Mouse (Mus musculus) MEL (cell line): ENCODE results near the gene Gpbp1l1. TPM values are rescaled to one million over a fixed set of nuclear protein-coding genes. Genes with fewer than 3 reads are reported as not detected.

Source experiments
- DNase-seq: peaks from one replicate; pipeline ENCODE4 v3.0.0; 2011; ENCODE audit warnings: low read depth, low spot score
- H3K27ac ChIP-seq: 2 replicates; pipeline ENCODE4 v1.5.1; 2012; ENCODE audit warnings: low read depth, mild to moderate bottlenecking, control low read depth, low read length, moderate library complexity; ENCODE audit not compliant: control insufficient read depth
- H3K27me3 ChIP-seq, 2 experiments: fragments of 150-350 bp in 1 of 2; sonication (generic) in 1 of 2; 2 replicates each; pipeline ENCODE4 v1.6.1; 2012; ENCODE audit warnings: low read length in 2 of 2, mild to moderate bottlenecking in 2 of 2, improper control_type of control experiment in 1 of 2, moderate library complexity in 1 of 2; ENCODE audit not compliant: insufficient read depth in 2 of 2, control insufficient read depth in 1 of 2
- H3K36me3 ChIP-seq, 2 experiments: 2 replicates each; pipeline ENCODE4 v1.6.1; 2012 to 2014; ENCODE audit warnings: low read length in 2 of 2, improper control_type of control experiment in 1 of 2, inconsistent platforms in 1 of 2, mild to moderate bottlenecking in 1 of 2; ENCODE audit not compliant: insufficient read depth in 2 of 2, control insufficient read depth in 1 of 2
- H3K4me1 ChIP-seq, 2 experiments: fragments of 150-350 bp in 1 of 2; sonication (generic) in 1 of 2; 2 replicates each; pipeline ENCODE4 v1.6.1; 2012; ENCODE audit warnings: low read length in 2 of 2, improper control_type of control experiment in 1 of 2, mild to moderate bottlenecking in 1 of 2; ENCODE audit not compliant: insufficient read depth in 2 of 2, control insufficient read depth in 1 of 2
- H3K4me3 ChIP-seq, 2 experiments: fragments of 150-350 bp in 1 of 2; sonication (generic) in 1 of 2; 2 replicates each; pipeline ENCODE4 v1.5.1; 2012; ENCODE audit warnings: low read depth in 2 of 2, low read length in 2 of 2, mild to moderate bottlenecking in 2 of 2, moderate library complexity in 2 of 2, control low read depth in 1 of 2, improper control_type of control experiment in 1 of 2; ENCODE audit not compliant: control insufficient read depth in 1 of 2, insufficient read depth in 1 of 2
- H3K79me2 ChIP-seq: 2 replicates; pipeline ENCODE4 v1.6.1; 2012; ENCODE audit warnings: mild to moderate bottlenecking, low read length, moderate library complexity; ENCODE audit not compliant: control insufficient read depth, poor library complexity, insufficient read depth
- H3K9ac ChIP-seq: 2 replicates; pipeline ENCODE4 v1.6.1; 2012; ENCODE audit warnings: low read depth, mild to moderate bottlenecking, control low read depth, low read length, moderate library complexity; ENCODE audit not compliant: control insufficient read depth, poor library complexity, severe bottlenecking
- H3K9me3 ChIP-seq: fragments of 150-350 bp; sonication (generic); replicated peaks from 2 replicates; pipeline ENCODE4 v1.6.1; 2012; ENCODE audit warnings: mild to moderate bottlenecking, low read length, improper control_type of control experiment, moderate library complexity; ENCODE audit not compliant: insufficient read depth
- CHD1 ChIP-seq: IDR thresholded peaks from 2 replicates; pipeline ENCODE4 v1.6.1; 2012; ENCODE audit warnings: low read depth, mild to moderate bottlenecking, inconsistent platforms, low read length, improper control_type of control experiment
- CHD2 ChIP-seq: IDR thresholded peaks from 2 replicates; pipeline ENCODE4 v1.6.1; 2011; ENCODE audit warnings: low read length, improper control_type of control experiment
- CTCF ChIP-seq, 3 experiments: IDR thresholded peaks in 2 of 3; conservative IDR thresholded peaks in 1 of 3; 2 replicates each; pipeline ENCODE4 v1.5.1; 2011 to 2012; ENCODE audit warnings: low read length in 3 of 3, low read depth in 2 of 3, mild to moderate bottlenecking in 2 of 3, improper control_type of control experiment in 1 of 3, inconsistent platforms in 1 of 3, mixed read lengths in 1 of 3, moderate library complexity in 1 of 3; ENCODE audit not compliant: control insufficient read depth in 1 of 3, insufficient read depth in 1 of 3, poor library complexity in 1 of 3, severe bottlenecking in 1 of 3
- E2F4 ChIP-seq: IDR thresholded peaks from 2 replicates; pipeline ENCODE4 v1.6.1; 2011; ENCODE audit warnings: low read depth, low read length, improper control_type of control experiment, borderline replicate concordance
- ELF1 ChIP-seq: IDR thresholded peaks from 2 replicates; pipeline ENCODE4 v1.6.1; 2014; ENCODE audit warnings: low read depth, mild to moderate bottlenecking, inconsistent platforms, low read length, improper control_type of control experiment, moderate library complexity
- EP300 ChIP-seq, 2 experiments: IDR thresholded peaks; 2 replicates each; pipeline ENCODE4 v1.6.1; 2011; ENCODE audit warnings: improper control_type of control experiment in 2 of 2, low read length in 2 of 2, low read depth in 1 of 2, mild to moderate bottlenecking in 1 of 2
- ETS1 ChIP-seq: IDR thresholded peaks from 2 replicates; pipeline ENCODE4 v1.6.1; 2012; ENCODE audit warnings: low read depth, mild to moderate bottlenecking, inconsistent platforms, low read length, improper control_type of control experiment, moderate library complexity
- GABPA ChIP-seq: IDR thresholded peaks from 2 replicates; pipeline ENCODE4 v1.6.1; 2012; ENCODE audit warnings: low read depth, mild to moderate bottlenecking, inconsistent platforms, low read length, improper control_type of control experiment, moderate library complexity
- HCFC1 ChIP-seq: IDR thresholded peaks from 2 replicates; pipeline ENCODE4 v1.6.1; 2012; ENCODE audit warnings: low read depth, mild to moderate bottlenecking, inconsistent platforms, low read length, improper control_type of control experiment, moderate library complexity
- KAT2A ChIP-seq: conservative IDR thresholded peaks from 2 replicates; pipeline ENCODE4 v1.6.1; 2012; ENCODE audit warnings: low read depth, low read length, improper control_type of control experiment, inconsistent platforms
- MAFK ChIP-seq: IDR thresholded peaks from 2 replicates; pipeline ENCODE4 v1.6.1; 2011; ENCODE audit warnings: low read depth, mild to moderate bottlenecking, low read length, improper control_type of control experiment, borderline replicate concordance
- MAZ ChIP-seq: IDR thresholded peaks from 2 replicates; pipeline ENCODE4 v1.6.1; 2012; ENCODE audit warnings: low read depth, mild to moderate bottlenecking, inconsistent platforms, low read length, improper control_type of control experiment
- MXI1 ChIP-seq: IDR thresholded peaks from 2 replicates; pipeline ENCODE4 v1.6.1; 2011; ENCODE audit warnings: mild to moderate bottlenecking, low read depth, low read length, improper control_type of control experiment
- MYB ChIP-seq: IDR thresholded peaks from 2 replicates; pipeline ENCODE4 v1.6.1; 2011; ENCODE audit warnings: mild to moderate bottlenecking, low read depth, low read length, improper control_type of control experiment
- NELFE ChIP-seq: IDR thresholded peaks from 2 replicates; pipeline ENCODE4 v1.6.1; 2011; ENCODE audit warnings: low read depth, low read length, improper control_type of control experiment
- NRF1 ChIP-seq: IDR thresholded peaks from 2 replicates; pipeline ENCODE4 v1.6.1; 2014; ENCODE audit warnings: low read depth, mild to moderate bottlenecking, inconsistent platforms, low read length, improper control_type of control experiment, moderate library complexity; ENCODE audit not compliant: poor library complexity, insufficient read depth, severe bottlenecking
- POLR2A ChIP-seq, 2 experiments: IDR thresholded peaks; 2 replicates each; pipeline ENCODE4 v1.6.1; 2011 to 2012; ENCODE audit warnings: low read length in 2 of 2, mild to moderate bottlenecking in 2 of 2, control low read depth in 1 of 2, improper control_type of control experiment in 1 of 2, low read depth in 1 of 2, moderate library complexity in 1 of 2; ENCODE audit not compliant: control insufficient read depth in 1 of 2, insufficient read depth in 1 of 2, poor library complexity in 1 of 2
- POLR2AphosphoS2 ChIP-seq: IDR thresholded peaks from 2 replicates; pipeline ENCODE4 v1.6.1; 2011; ENCODE audit warnings: low read length, improper control_type of control experiment
- POLR2AphosphoS5 ChIP-seq: IDR thresholded peaks from 2 replicates; pipeline ENCODE4 v1.6.1; 2012; ENCODE audit warnings: low read depth, borderline replicate concordance, mild to moderate bottlenecking, inconsistent platforms, low read length, moderate library complexity, mixed read lengths
- RAD21 ChIP-seq: IDR thresholded peaks from 2 replicates; pipeline ENCODE4 v1.6.1; 2011; ENCODE audit warnings: mild to moderate bottlenecking, low read depth, low read length, improper control_type of control experiment
- SIN3A ChIP-seq: IDR thresholded peaks from 2 replicates; pipeline ENCODE4 v1.6.1; 2012; ENCODE audit warnings: low read length, improper control_type of control experiment, inconsistent platforms
- SMC3 ChIP-seq: IDR thresholded peaks from 2 replicates; pipeline ENCODE4 v1.6.1; 2011; ENCODE audit warnings: low read depth, low read length, improper control_type of control experiment
- TBP ChIP-seq: IDR thresholded peaks from 2 replicates; pipeline ENCODE4 v1.8.0; 2011; ENCODE audit warnings: low read depth, low read length, improper control_type of control experiment
- TCF12 ChIP-seq: IDR thresholded peaks from 2 replicates; pipeline ENCODE4 v1.6.1; 2014; ENCODE audit warnings: low read depth, mild to moderate bottlenecking, inconsistent platforms, low read length, improper control_type of control experiment, moderate library complexity
- UBTF ChIP-seq: IDR thresholded peaks from 2 replicates; pipeline ENCODE4 v1.6.1; 2012; ENCODE audit warnings: low read depth, mild to moderate bottlenecking, inconsistent platforms, low read length, improper control_type of control experiment, moderate library complexity, borderline replicate concordance; ENCODE audit not compliant: insufficient read depth
- USF1 ChIP-seq: IDR thresholded peaks from 2 replicates; pipeline ENCODE4 v1.6.1; 2014; ENCODE audit warnings: low read depth, mild to moderate bottlenecking, inconsistent platforms, low read length, improper control_type of control experiment, moderate library complexity
- ZC3H11A ChIP-seq: IDR thresholded peaks from 2 replicates; pipeline ENCODE4 v1.6.1; 2012; ENCODE audit warnings: low read depth, mild to moderate bottlenecking, inconsistent platforms, low read length, improper control_type of control experiment
- ZNF384 ChIP-seq: IDR thresholded peaks from 2 replicates; pipeline ENCODE4 v1.6.1; 2012; ENCODE audit warnings: low read depth, mild to moderate bottlenecking, inconsistent platforms, low read length, improper control_type of control experiment
- polyA plus RNA-seq, 2 experiments: library from polyadenylated mRNA; stranded (reverse) in 1 of 2; unstranded in 1 of 2; fragments of >175 nt in 1 of 2; fragments of >200 nt in 1 of 2; gene quantifications; 2 replicates each; pipeline versions ENCODE4 v1.2.1 to v1.2.4; 2012; ENCODE audit warnings: low replicate concordance in 2 of 2, low read depth in 1 of 2; ENCODE audit not compliant: insufficient read length in 2 of 2, insufficient read depth in 1 of 2, missing spikeins in 1 of 2
- total RNA-seq: library from RNA; depleted of rRNA; stranded (reverse); fragments of 300-350 nt; gene quantifications from 2 replicates; pipeline ENCODE4 v1.2.3, GENCODE M21; 2012

Gpbp1l1 gene
- total and polyA plus RNA-seq, 3 experiments: 29.1 to 46.3 TPM; not detected in 1

DNA sequence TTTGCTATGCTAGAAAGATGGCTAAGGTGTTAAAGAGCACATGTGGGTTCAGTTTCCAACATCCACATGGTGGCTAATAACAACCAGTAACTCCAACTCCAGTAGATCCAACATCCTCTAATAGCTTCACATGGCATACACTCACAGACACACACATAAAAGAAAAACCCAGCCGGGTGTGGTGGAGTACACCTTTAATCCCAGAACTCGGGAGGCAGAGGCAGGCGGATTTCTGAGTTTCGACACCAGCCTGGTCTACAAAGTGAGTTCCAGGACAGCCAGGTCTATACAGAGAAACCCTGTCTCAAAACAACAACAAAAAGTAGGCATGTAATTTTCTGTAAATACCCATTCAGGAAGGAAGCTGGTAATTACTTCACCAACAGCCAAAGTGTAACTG, 67.4 kb downstream of the Gpbp1l1 start:
- no peaks in the 10 kb centered on the region for H3K9me3 ChIP-seq
- peaks cover 38% of the 10 kb centered on the region for H3K79me2 ChIP-seq
- H3K4me1 ChIP-seq: peaks cover 2 to 4% of the 10 kb centered on the region in 2 experiments; a peak in 1 of 4 replicates
- H3K9ac ChIP-seq: no peak overlapping the region
- H3K36me3 ChIP-seq: peaks cover 18 to 23% of the 10 kb centered on the region in 2 experiments
- no peak for TF ChIP-seq CHD1
- TF ChIP-seq UBTF: no peak
- no peak for TF ChIP-seq HCFC1
- no peak for TF ChIP-seq POLR2AphosphoS2
- TF ChIP-seq ZNF384: no peak
- no peak for TF ChIP-seq TBP
- no peak for TF ChIP-seq SMC3
- TF ChIP-seq KAT2A: no peak
- no peak overlapping the region for H3K4me3 ChIP-seq
- no peak overlapping the region for H3K27ac ChIP-seq
- H3K27me3 ChIP-seq: no peaks in the 10 kb centered on the region
- no peak for DNase-seq

DNA sequence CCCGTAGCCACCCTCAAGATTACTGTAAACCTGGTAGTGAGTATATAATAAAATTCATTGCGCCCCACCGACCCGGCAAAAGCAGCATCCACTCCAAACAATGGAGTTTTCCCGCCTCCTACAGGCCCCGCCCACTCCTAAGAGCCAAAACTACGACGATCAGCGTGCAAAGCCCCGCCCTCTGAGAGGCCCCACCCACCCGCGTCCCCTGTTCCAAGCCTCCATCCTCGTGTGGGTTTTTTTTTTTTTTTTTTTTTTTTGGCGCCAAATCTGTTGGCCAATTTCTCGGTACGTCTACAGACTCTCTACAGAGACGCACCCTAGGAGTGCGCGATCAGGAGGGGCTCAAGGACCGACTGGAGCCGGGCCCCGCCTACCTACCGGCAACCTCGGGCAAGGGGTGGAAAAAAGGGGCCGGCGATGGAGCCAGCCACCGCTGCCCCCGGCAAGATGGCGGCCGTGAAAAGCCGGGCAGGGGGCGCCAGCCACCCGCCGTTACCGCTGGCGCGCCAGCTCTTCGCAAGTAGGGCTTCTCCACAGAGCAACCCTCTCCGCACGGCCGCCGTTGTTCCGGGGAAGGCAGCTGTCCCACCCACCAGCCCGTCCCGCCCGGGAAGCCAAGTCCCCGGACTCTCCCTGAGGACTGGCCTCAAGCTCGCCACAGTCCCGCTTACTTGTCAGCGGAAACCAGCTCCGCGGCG, 69.3 kb downstream of the Gpbp1l1 start:
- Histone ChIP-seq H3K9ac (peak overlapping the region; percentile 95), H3K27ac (peak overlapping the region; percentile 84), H3K79me2 (peaks cover 34% of the 10 kb centered on the region), H3K36me3 (peaks cover 11 to 18% of the 10 kb centered on the region in 2 experiments), H3K4me1 (peaks cover 2 to 4% of the 10 kb centered on the region in 2 experiments; a peak in 1 of 4 replicates), H3K27me3 (no peaks in the 10 kb centered on the region), H3K9me3 (no peaks in the 10 kb centered on the region), H3K4me3 (peak overlapping the region; percentile 79 to 98)
- TF ChIP-seq USF1 (no peak), SMC3 (no peak), UBTF (no peak), EP300 (IDR thresholded peaks at IDR 0.05; ENCODE audit: low read depth in 1 of 2, low read length in 2 of 2) (no peak), MAZ (no peak), RAD21 (no peak), MAFK (no peak), ELF1 (no peak), GABPA (no peak), ZNF384 (peak; percentile 94), MXI1 (no peak; the same call in 1 of the 2 replicates), NELFE (no peak), SIN3A (peak; percentile 53), CHD1 (no peak), MYB (no peak), ZC3H11A (no peak), CHD2 (no peak), ETS1 (0 out of 2 replicates have a peak, but pooled peaks have one; percentile 15), KAT2A (no peak), CTCF (IDR thresholded peaks at IDR 0.05 in 2 of 3, conservative IDR thresholded peaks at IDR 0.05 in 1 of 3; ENCODE audit: control insufficient read depth in 1 of 3, insufficient read depth in 1 of 3, low read depth in 2 of 3, low read length in 3 of 3, poor library complexity in 1 of 3, severe bottlenecking in 1 of 3) (no peak), POLR2AphosphoS5 (no peak), NRF1 (no peak), E2F4 (peak; percentile 95), TCF12 (no peak; the same call in 1 of the 2 replicates), POLR2AphosphoS2 (no peak), POLR2A (IDR thresholded peaks at IDR 0.05; ENCODE audit: control insufficient read depth in 1 of 2, insufficient read depth in 1 of 2, low read depth in 1 of 2, low read length in 2 of 2, poor library complexity in 1 of 2) (no peak)
- DNase-seq: peak; percentile 95
